Mouse (Mus musculus): Measurements from ENCODE around the gene Nos2.

GRCm38 (mm10) chr11:79003769-79004638 lies 83.4 kb downstream of the Nos2 start:
- TF ChIP-seq POLR2A (IDR thresholded peaks at IDR 0.05; ENCODE audit: borderline replicate concordance, low read depth, low read length) (no peak), CTCF (IDR thresholded peaks at IDR 0.05; ENCODE audit: low read depth, low read length) (no peak)
